Mouse (Mus musculus): Measurements from ENCODE around the gene S1pr2. TPM values are rescaled to one million over a fixed set of nuclear protein-coding genes. Genes with fewer than 3 reads are reported as not detected.

The S1pr2 gene
- 1 to 10 TPM; 1.1 to 1.6 TPM for total RNA-seq (2021)
- long read RNA-seq, experiment 1, full-length matches to known transcripts = 5 of 6 reads
- long read RNA-seq, experiment 1, partial matches to known transcripts = 0 of 6 reads
- long read RNA-seq, experiment 1, other reads (novel, unspliced or antisense) = 1 of 6 reads
- long read RNA-seq, experiment 2 = 0 reads

GRCm38 (mm10) chr9:20976216-20976960 is at the start of gene S1pr2:
Gene S1pr2 (minus strand): TSS chr9:20976781.
- Histone ChIP-seq H3K4me3 (peak within 1 kb of the TSS; percentile 79), H3K27ac (peak within 1 kb of the TSS; percentile 60; the same call in 1 of the 2 replicates)
- TF ChIP-seq CTCF (conservative IDR thresholded peaks at IDR 0.05) = no peak
- peak in 1 of 2 experiments; percentile 34 for DNase-seq (ENCODE audit: low spot score in 2 of 2)

GRCm38 (mm10) chr9:21025258-21025810 is 48.8 kb upstream of the S1pr2 start:
- TF ChIP-seq CTCF (conservative IDR thresholded peaks at IDR 0.05) = no peak
- Histone ChIP-seq H3K27ac (no peak overlapping the region), H3K4me3 (no peak overlapping the region)
- DNase-seq (ENCODE audit: low spot score in 2 of 2) = no peak

- no peak for DNase-seq (ENCODE audit: low spot score in 2 of 2)
- no peak for TF ChIP-seq CTCF (conservative IDR thresholded peaks at IDR 0.05)
- Histone ChIP-seq H3K4me3 (no peak overlapping the region), H3K27ac (no peak overlapping the region)
These were observed 46.1 kb upstream of the S1pr2 start for GRCm38 (mm10) chr9:21022726-21023125.

GRCm38 (mm10) chr9:21022288-21022687 is 45.7 kb upstream of the S1pr2 start:
- DNase-seq (ENCODE audit: low spot score in 2 of 2) = no peak
- Histone ChIP-seq H3K4me3 (no peak overlapping the region), H3K27ac (no peak overlapping the region)
- no peak for TF ChIP-seq CTCF (conservative IDR thresholded peaks at IDR 0.05)

- TF ChIP-seq CTCF (conservative IDR thresholded peaks at IDR 0.05) = no peak
- H3K27ac ChIP-seq = no peak overlapping the region
- no peak for DNase-seq (ENCODE audit: low spot score in 2 of 2)
- no peak overlapping the region for H3K4me3 ChIP-seq
These were observed 44.8 kb upstream of the S1pr2 start for GRCm38 (mm10) chr9:21021363-21021762.

GRCm38 (mm10) chr9:21018600-21018999 is 42.0 kb upstream of the S1pr2 start:
- no peak overlapping the region for H3K27ac ChIP-seq
- no peak overlapping the region for H3K4me3 ChIP-seq
- no peak for TF ChIP-seq CTCF (conservative IDR thresholded peaks at IDR 0.05)
- no peak for DNase-seq (ENCODE audit: low spot score in 2 of 2)

GRCm38 (mm10) chr9:21017177-21017575 is 40.6 kb upstream of the S1pr2 start:
- H3K27ac ChIP-seq = no peak overlapping the region
- no peak overlapping the region for H3K4me3 ChIP-seq
- TF ChIP-seq CTCF (conservative IDR thresholded peaks at IDR 0.05) = no peak
- no peak for DNase-seq (ENCODE audit: low spot score in 2 of 2)

- DNase-seq (ENCODE audit: low spot score in 2 of 2) = no peak
- TF ChIP-seq CTCF (conservative IDR thresholded peaks at IDR 0.05) = no peak
- H3K27ac ChIP-seq = no peak overlapping the region
- H3K4me3 ChIP-seq = peak overlapping the region; percentile 26; the same call in 1 of the 2 replicates
These were observed 40.0 kb upstream of the S1pr2 start for GRCm38 (mm10) chr9:21016331-21017176.

- peak within 1 kb of the TSS; percentile 46 for H3K4me3 ChIP-seq
- DNase-seq (ENCODE audit: low spot score in 2 of 2) = no peak
These were observed 39.1 kb upstream of the S1pr2 start, which contains the start of gene Icam1 for GRCm38 (mm10) chr9:21015571-21016130. Gene Icam1 (plus strand): TSS chr9:21015985.

GRCm38 (mm10) chr9:21014691-21015570 is 38.4 kb upstream of the S1pr2 start:
- Histone ChIP-seq H3K4me3 (peak overlapping the region; percentile 46), H3K27ac (peak overlapping the region; percentile 51; the same call in 1 of the 2 replicates)
- no peak for TF ChIP-seq CTCF (conservative IDR thresholded peaks at IDR 0.05)
- DNase-seq (ENCODE audit: low spot score in 2 of 2) = no peak

More at GRCm38 (mm10) chr9:21015571-21016130, 39.1 kb upstream of the S1pr2 start, which contains the start of gene Icam1:
- peak within 1 kb of the TSS; percentile 51; the same call in 1 of the 2 replicates for H3K27ac ChIP-seq
- no peak for TF ChIP-seq CTCF (conservative IDR thresholded peaks at IDR 0.05)

GRCm38 (mm10) chr9:21012368-21012767 is 35.8 kb upstream of the S1pr2 start:
- no peak for DNase-seq (ENCODE audit: low spot score in 2 of 2)
- Histone ChIP-seq H3K4me3 (no peak overlapping the region), H3K27ac (peak overlapping the region; percentile 46; the same call in 1 of the 2 replicates)
- peak; percentile 38 for TF ChIP-seq CTCF (conservative IDR thresholded peaks at IDR 0.05)
